Mouse (Mus musculus) ovary, adult 18-20 months (tissue): ENCODE data around the gene Ccn2.

Experiments
- DNase-seq: peaks from one replicate; pipeline ENCODE4 v3.0.0; 2022; ENCODE audit warnings: low spot score, mixed read lengths

The Ccn2 gene

DNA sequence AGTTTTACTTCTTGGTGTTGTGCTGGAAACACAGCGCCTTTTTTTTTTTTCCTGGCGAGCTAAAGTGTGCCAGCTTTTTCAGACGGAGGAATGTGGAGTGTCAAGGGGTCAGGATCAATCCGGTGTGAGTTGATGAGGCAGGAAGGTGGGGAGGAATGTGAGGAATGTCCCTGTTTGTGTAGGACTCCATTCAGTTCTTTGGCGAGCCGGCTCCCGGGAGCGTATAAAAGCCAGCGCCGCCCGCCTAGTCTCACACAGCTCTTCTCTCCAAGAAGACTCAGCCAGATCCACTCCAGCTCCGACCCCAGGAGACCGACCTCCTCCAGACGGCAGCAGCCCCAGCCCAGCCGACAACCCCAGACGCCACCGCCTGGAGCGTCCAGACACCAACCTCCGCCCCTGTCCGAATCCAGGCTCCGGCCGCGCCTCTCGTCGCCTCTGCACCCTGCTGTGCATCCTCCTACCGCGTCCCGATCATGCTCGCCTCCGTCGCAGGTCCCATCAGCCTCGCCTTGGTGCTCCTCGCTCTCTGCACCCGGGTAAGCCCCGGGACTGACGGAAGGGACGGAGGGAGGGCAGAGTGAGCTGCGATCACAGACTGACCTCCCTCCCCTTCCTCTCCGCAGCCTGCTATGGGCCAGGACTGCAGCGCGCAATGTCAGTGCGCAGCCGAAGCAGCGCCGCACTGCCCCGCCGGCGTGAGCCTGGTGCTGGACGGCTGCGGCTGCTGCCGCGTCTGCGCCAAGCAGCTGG is at the start of gene Ccn2:
Gene Ccn2, plus strand, starts transcription at position 193 of the 753 bp plus-strand sequence.
- peak; percentile 70 for DNase-seq

DNA sequence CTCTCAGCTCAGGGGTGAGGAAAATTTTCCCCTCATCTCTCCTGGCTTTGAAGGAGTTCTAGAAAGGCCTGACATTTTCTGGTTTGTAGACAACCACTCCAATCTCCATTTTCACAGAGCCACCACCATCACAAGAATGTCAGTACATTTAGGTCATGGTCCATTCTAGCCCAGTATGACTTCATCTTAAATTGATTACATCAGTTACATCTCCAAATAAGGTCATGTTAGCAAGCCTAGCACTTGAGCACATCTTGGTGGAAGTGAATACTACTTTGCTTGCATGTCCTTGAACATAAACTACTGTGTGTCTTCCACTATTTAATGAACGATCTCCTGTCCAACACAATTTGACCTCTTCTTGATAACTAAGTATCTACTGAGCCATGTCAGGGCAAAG is 42.4 kb upstream of the Ccn2 start:
- DNase-seq = no peak

DNA sequence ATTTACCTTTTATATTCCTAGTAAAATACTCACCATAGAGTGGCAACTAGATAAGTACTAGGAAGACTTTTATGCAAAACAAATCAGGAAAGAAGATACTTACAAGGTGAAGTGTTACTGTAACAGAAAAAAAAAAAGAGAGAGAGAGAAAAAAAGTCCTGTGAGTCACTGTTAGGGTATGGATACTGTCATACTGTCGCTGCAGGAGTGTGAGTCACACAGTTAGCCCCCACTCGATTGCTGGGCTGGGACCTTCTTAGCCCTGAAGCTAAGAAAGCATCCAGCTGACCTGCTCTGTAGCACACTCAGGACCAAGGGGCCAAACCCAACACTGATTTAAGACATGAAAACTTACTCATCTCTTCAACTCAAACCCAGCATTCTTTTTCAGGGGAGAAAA is 41.2 kb upstream of the Ccn2 start:
- DNase-seq = no peak

DNA sequence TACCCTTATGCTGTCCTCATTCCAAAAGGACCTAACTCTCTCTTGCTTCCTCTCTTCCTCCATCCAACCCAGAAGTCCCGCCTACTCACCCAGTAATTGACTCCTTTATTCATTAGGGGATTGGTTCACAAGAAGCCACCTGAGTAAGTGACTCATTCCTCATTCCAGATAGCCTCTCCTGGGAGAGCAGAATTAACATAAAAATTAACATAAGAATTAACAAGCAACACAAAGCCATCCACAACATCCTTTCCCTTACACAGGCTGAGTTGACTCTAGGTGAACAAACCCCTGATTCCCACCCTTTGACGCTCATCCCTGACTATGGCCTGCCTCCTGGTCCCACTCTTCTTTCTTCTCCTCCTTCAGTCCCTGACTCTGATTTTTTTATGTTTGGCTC is 36.9 kb upstream of the Ccn2 start:
- DNase-seq = no peak

DNA sequence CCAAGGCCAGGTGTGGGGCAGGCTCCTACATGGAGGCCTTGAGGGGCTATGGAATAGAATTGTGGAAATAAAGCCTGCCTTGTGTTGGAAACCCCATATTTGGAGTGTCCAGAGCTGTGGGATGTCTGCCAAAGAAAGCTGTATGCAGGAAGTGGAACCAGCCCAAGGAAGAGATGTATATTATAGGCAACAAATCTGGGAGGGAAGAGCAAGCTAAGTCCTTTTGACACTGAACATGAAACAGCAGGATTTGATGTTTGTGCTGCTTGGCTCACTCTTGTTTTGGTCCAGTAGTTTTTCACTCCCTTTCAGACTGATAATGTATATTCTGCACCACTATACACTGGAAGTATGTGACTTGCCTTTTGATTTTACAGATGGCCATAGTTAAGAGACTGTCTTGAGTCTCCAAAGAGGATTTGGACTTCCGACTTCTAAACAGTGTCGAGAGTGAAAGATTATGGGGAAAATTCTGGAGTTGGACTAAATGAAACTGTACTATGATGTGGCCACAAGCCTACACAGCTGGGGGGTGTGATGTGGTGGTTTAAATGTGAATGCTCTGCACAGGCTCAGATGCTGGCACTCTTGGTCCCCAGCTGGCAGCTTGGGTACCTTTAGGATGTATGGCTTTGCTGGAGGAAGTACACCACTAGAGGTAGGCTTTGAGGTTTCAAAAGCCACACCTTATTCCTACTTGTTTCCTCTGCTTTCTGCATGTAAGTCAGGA is 25.4 kb upstream of the Ccn2 start:
- no peak for DNase-seq

DNA sequence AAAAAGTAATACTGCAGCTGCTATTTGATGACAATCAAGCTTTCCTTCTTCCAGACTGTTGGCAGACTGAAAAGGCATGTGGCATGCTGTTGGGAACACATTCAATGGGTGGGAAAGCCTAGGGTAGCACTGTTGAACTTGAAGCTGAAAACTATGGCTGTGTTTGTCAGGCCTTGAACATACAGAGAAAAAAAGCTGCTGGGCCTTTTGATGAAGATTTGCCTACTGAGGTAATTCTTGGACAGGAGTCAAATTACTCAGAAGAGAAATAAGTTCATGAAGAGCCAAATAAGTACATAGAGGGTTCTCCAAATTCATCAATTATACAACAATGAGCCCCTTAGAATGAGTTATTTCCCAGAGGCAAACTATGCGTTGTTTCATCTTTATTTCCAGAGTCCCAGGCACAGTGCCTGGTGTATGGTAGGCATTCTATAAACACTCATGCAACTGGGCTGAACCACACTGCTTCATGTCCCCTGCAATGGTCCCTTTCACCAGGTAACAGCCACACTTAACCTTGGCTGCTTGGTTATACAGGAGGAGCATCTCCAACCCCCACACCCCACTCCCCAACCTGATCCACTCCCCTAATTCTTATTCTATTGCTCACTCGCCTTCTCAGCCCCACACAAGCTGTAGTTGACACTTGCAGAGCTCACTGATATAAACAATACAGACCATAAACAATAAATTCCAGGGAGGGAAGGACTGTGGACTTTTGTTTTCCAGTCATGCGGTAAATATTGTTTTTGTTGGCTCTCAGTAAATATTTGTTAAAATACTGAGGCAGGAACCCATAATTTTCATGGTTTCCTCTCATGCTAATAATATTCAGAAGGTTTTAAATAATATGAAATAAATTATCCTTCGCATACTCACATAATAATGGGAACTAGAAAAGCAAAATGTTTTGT is 22.9 kb upstream of the Ccn2 start:
- DNase-seq = no peak

DNA sequence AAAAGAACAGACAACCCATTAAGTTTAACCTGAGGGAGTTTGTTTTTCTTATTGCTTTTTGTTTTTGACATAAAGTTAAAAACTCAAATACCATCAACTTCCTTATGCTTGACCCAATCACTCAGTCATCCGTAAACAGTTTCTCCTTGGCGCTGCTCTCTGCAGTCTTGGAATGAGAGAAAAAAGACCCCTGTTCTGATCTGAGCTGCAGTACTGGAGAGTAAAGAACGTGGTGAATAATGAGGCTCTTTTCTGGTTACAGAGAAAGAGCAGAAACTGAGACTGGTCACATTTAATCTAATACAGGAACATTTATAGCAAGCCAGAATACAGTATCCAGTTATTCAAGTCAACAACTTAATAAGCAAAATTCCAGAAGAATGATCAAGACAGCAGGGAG is 21.8 kb upstream of the Ccn2 start:
- no peak for DNase-seq

DNA sequence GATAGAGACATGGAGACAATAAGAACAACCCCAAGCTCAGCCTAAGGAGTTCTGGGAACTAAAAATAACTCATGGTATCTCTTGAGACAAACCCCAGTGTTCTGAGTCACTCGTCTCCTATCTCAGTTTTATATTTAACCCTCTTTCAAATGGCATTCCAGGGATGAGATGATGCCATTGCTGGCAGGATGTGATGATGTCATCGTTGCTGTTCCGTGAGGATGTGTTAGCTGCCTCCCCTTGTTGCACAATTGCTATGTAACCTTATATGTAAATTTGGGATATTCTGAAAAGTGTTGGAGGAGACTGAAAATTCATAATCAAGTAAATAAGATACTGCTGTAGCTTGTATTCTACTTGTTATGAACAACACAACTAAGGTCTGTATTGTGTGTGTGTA is 14.2 kb upstream of the Ccn2 start:
- no peak for DNase-seq

DNA sequence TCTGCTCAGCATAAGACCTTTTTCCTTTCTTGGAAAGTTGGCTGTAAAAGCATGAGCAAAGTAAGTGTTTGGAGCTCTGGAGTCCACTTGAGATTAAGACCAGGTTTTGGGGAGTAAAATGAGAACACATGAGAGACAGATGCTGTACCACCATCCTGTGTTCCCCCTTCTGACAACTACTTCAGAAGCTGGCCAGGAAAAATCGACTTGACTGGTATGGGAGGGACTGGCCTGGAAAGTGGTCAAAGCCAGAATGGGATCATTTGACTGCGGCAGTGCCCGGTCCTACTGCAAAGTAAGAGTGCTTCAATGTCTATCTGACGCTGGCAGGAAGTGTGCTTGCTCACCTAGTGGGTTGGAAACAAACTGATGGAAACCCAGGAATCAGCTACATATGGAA is 6.4 kb upstream of the Ccn2 start:
- DNase-seq = no peak

DNA sequence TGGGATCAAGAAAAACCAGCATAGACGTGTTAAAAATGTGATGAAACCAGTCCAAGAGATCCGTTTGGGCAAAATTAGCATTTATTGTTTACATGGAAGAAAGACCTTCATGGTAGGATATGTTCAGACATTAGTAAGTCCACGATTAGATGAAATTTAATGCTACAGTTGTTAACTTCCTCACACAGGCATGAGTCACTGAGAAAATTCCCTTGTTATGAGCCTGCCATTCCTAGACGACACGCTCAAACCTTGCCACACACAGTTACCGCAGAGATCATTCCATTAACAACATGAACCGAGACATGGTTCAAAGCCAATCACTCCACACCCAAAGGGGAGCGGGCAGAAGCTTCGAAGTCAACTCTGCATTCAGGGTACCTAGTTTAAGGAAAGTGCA is 6.0 kb upstream of the Ccn2 start:
- no peak for DNase-seq

DNA sequence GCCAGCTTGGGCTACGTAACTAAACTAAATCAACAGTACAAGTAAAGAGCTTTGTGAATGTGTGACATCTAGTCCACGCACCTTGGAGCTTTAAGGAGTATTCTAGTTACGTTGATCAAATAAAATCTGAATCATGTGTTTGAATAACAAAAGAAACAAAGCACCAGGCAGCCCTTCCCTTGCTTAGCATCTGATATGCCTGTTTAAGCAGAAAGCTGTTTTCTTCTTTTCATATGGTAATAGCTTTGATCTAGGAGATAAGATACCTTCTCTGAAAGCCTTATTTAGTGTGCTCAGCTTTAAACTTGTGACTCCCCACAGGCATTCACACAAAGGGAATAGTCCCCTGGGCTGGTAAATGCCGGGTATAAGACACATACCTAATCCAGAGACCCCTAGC is 4.7 kb upstream of the Ccn2 start:
- DNase-seq = no peak

DNA sequence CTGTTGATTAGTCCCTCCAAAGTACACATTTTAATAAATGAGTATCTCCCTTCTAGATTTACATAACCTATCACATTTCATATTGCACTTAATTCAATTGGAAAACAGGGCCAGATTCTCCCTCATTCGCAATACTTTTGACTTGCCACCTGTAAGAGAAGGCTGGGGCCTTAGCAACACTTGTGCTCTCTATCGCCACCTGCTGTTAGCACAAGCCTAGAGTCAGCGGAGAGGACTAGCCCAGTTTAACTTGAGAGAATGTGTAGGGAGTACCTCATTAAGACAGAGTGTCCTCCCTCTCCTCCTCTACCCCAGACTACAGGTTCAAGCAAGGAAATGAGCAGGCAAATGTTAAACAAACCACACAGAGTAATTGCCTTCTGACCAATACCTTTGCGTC is 4.1 kb upstream of the Ccn2 start:
- DNase-seq = peak; percentile 56

DNA sequence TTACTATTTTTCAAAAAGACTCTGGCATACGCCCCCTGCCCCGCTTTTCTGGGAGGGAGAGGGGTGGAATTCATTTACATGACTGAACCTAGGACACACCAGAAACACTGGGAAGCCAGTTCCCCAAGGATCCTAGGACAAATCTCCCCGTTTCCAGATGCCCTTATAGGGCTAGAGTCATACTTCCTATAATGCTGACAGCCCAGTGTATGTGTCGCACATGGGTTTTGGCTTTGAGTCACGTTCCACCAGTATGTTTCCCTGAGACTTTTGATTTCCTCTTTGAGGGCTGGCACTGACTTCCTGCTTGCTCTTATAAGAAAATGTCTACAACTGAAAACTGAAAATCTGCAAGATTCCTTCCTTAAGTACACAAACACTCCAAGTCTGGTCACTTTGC is 3.5 kb upstream of the Ccn2 start:
- DNase-seq = no peak

DNA sequence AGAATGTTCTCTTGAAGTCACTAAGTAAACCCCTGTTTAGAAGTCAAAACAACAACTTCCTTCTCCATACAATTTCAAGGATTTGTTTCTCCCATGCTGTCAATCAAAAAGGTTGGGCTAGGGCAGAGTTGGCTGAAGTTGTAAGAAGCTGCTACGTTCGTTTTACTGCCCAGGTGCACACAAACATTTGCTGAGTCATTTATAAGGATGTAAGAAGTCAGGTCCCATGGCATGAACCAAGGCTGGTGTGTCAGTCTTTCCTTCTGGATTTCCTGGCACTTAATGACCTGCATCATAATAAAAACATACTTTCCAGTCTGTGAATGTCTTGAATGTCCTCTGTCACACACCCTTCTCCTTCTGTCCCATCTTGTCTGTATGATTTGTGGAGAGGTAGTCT is 2.9 kb upstream of the Ccn2 start:
- DNase-seq = no peak

DNA sequence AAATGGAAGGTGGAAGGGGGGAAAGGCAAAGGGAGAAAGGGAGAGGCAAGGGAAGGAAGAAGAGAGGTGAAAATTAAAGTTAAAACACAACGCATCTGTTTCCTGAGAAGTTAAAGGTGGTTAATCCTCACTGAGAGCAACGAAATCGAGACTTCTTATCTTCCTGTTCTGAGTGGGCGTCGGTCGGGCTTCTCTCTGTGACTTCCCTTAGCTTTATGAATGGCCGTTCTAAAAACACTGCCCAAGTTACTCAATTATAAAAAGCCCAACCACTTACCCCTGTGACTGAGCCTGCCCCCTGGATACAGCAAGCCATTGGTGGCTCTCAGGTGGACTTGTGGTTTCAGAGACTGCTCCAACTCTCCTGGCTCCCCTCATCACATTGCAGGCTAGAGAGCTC is 2.3 kb upstream of the Ccn2 start:
- no peak for DNase-seq

DNA sequence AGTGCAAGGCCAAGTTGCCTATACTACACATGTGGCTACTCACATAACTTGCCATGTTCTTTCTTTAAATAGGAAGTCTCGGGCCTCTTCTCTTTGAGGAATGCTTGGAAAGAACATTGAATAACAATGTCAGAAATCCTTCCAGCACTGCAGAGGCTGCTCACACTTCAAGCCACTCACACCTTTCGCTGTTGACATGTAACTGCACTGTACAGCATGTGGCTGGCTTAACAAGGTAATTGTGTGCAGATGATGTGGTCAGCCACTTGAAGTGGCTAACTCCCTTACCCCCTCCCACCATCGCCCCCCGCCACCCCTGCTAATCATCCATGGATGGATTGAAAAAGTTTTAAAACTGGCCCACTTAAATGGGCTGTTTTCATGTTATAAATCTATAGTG is 1.7 kb upstream of the Ccn2 start:
- no peak for DNase-seq

DNA sequence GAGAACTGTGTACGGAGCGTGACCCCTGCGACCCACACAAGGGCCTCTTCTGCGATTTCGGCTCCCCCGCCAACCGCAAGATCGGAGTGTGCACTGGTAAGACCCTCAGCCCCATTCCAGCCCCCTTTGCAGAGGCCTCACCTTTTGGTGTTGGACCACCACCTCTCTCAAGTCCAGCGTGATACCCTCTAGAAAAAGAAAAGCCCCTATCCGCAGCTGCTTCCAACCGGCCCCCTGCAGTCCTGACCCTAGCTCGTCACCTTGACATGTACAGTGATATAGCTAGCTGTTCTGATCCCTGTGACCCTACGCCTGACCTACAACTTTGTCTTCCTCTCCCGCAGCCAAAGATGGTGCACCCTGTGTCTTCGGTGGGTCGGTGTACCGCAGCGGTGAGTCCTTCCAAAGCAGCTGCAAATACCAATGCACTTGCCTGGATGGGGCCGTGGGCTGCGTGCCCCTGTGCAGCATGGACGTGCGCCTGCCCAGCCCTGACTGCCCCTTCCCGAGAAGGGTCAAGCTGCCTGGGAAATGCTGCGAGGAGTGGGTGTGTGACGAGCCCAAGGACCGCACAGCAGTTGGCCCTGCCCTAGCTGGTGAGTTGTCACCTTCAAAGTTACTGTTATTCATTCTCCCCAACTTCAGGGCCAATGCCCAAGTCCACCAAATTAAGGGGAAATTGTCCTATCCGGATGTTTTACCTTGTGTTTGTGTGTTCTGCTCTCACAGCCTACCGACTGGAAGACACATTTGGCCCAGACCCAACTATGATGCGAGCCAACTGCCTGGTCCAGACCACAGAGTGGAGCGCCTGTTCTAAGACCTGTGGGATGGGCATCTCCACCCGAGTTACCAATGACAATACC is 994 bp downstream of the Ccn2 start:
- peak; percentile 17 for DNase-seq

DNA sequence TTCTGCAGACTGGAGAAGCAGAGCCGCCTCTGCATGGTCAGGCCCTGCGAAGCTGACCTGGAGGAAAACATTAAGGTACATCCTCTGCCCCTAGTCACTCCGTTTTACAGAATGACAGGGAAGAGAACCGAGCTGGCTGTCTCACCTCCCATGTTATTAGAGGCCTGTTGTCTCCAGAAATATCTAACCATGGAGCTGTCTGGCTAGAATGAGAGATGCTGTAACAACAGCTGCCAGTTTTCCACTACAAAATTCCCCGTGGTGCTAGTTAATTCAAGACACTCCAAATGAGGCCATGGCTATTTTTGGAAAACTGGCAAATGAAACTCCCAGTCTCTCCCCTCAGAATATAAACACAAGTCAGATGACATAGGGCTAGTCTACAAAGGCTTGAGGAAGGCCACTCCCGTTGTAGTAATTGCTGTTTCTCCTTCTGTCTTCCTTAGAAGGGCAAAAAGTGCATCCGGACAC is 1.7 kb downstream of the Ccn2 start:
- DNase-seq = no peak

DNA sequence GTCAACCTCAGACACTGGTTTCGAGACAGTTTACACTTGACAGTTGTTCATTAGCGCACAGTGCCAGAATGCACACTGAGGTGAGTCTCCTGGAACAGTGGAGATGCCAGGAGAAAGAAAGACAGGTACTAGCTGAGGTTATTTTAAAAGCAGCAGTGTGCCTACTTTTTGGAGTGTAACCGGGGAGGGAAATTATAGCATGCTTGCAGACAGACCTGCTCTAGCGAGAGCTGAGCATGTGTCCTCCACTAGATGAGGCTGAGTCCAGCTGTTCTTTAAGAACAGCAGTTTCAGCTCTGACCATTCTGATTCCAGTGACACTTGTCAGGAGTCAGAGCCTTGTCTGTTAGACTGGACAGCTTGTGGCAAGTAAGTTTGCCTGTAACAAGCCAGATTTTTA is 2.5 kb downstream of the Ccn2 start:
- DNase-seq = no peak

DNA sequence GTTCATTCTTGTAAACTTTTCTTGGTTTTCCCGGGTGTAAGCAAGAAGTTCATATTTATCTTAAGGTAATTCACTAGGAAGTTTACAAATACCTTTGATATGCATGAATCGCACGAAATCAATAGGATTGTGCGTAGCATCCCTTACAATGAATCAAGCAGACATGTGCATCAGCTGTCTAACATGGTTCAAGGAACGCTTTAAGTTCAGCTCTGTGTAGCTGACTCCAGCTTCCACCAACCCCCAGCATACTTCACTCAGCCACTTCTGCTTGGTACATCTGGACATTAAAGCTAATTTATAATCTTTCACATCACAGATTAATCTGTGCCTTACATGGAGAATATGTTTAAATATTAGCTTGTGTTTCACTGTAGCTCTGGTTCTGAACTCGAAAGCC is 3.5 kb downstream of the Ccn2 start:
- no peak for DNase-seq

DNA sequence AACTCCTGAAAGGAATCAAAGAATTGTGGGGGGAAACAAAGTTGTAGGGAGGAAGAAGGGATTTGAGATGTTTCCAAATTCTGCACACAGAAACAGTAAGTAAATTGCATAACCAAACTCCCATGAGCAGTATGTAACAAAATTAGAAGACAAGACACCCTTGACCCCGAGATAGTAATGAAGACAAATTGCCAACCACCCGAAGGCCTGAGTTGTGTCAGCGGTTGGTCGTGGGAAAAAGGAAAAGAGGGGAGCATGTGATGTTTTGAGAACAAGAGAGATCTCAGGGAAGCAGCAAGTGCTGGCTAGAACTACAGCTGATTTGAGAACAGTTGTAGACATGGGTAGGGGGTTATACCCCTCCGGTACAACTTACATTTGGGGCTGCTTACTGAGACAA is 4.6 kb downstream of the Ccn2 start:
- DNase-seq = no peak

DNA sequence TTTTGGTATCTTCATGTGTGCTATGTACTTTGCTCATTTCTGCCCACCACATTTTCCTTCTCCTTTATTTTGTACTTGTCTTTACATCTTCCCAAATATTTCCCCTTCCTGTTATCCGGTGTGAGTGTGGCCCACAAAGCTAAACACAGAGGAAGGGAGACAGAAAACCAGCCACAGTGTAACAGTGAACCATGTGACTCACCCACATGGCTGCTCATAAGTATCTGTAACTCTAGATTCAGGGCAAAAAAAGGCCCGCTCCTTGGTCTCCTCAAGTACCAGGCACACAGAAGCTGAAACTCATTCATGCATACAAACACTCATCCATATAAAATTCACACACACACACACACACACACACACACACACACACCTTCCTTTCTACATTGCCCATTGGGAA is 7.8 kb downstream of the Ccn2 start:
- DNase-seq = no peak
